Mouse (Mus musculus) thymus, postnatal 0 days (tissue): ENCODE measurements around the gene C130050O18Rik. TPM values are rescaled to one million over a fixed set of nuclear protein-coding genes. Genes with fewer than 3 reads are reported as not detected.

Experiments
- DNase-seq: peaks from one replicate; pipeline ENCODE4 v3.0.0-alpha.2; 2015; ENCODE audit warnings: low spot score
- polyA plus RNA-seq: library from polyadenylated mRNA; unstranded; fragments of >200 nt; fragmentation: Nextera tagmentation; extraction: Ambion mirVana; gene quantifications from 2 replicates; pipeline ENCODE4 v1.2.1, GENCODE M21; 2015

Gene C130050O18Rik
- polyA plus RNA-seq, 1 experiment from 2014 or later, result 0.79 TPM

GRCm38 (mm10) chr5:139397359-139397916 lies 7.6 kb upstream of the C130050O18Rik start:
- DNase-seq, result no peak

- peak; percentile 92 for DNase-seq
Observed at GRCm38 (mm10) chr5:139397959-139398753, 6.9 kb upstream of the C130050O18Rik start.

- no peak for DNase-seq
Observed at GRCm38 (mm10) chr5:139398786-139399185, 6.3 kb upstream of the C130050O18Rik start.

- DNase-seq, result no peak
Observed at GRCm38 (mm10) chr5:139399991-139400390, 5.1 kb upstream of the C130050O18Rik start.

- DNase-seq, result no peak
Observed at GRCm38 (mm10) chr5:139402106-139402505, 3.0 kb upstream of the C130050O18Rik start.

GRCm38 (mm10) chr5:139403692-139404260 lies 1.3 kb upstream of the C130050O18Rik start:
- DNase-seq, result no peak

GRCm38 (mm10) chr5:139405478-139405877 lies 398 bp downstream of the C130050O18Rik start:
- DNase-seq, result no peak

GRCm38 (mm10) chr5:139405953-139406352 lies 873 bp downstream of the C130050O18Rik start:
- DNase-seq, result no peak

- DNase-seq, result no peak
Observed at GRCm38 (mm10) chr5:139407121-139407885, 2.2 kb downstream of the C130050O18Rik start.

GRCm38 (mm10) chr5:139408511-139408910 lies 3.4 kb downstream of the C130050O18Rik start:
- no peak for DNase-seq

GRCm38 (mm10) chr5:139409412-139409811 lies 4.3 kb downstream of the C130050O18Rik start:
- DNase-seq, result no peak

- no peak for DNase-seq
Observed at GRCm38 (mm10) chr5:139410056-139410455, 5.0 kb downstream of the C130050O18Rik start.

GRCm38 (mm10) chr5:139411117-139411516 lies 6.0 kb downstream of the C130050O18Rik start:
- no peak for DNase-seq

- DNase-seq, result no peak
Observed at GRCm38 (mm10) chr5:139411665-139412314, 6.7 kb downstream of the C130050O18Rik start.

GRCm38 (mm10) chr5:139413545-139413944 lies 8.5 kb downstream of the C130050O18Rik start:
- no peak for DNase-seq

GRCm38 (mm10) chr5:139415001-139415400 lies 9.9 kb downstream of the C130050O18Rik start:
- DNase-seq, result no peak

GRCm38 (mm10) chr5:139416942-139417341 lies 11.9 kb downstream of the C130050O18Rik start:
- no peak for DNase-seq

GRCm38 (mm10) chr5:139417480-139417879 lies 12.4 kb downstream of the C130050O18Rik start:
- no peak for DNase-seq

- DNase-seq, result no peak
Observed at GRCm38 (mm10) chr5:139418110-139418509, 13.0 kb downstream of the C130050O18Rik start.

GRCm38 (mm10) chr5:139418633-139419032 lies 13.6 kb downstream of the C130050O18Rik start:
- peak; percentile 81 for DNase-seq
